Mouse (Mus musculus) liver, embryonic 12.5 days (tissue): ENCODE measurements at regions not wholly inside any gene's neighbourhood (a gene's known extent, or its start where the extent isn't known, plus 50 kb on each side); places are given as distances from the start of the nearest gene placed in this dataset.

Source experiments
- ATAC-seq: fragments of 200-750 bp; cut with Nextera tagmentation; 2 replicates; pipeline ENCODE4 v1.8.0; 2017; ENCODE audit warnings: moderate number of reproducible peaks, mild to moderate bottlenecking, moderate library complexity
- H3K27ac ChIP-seq: fragments of 300-500 bp; sonication (generic); 2 replicates; pipeline ENCODE4 v1.5.1; 2016; ENCODE audit warnings: mild to moderate bottlenecking
- H3K27me3 ChIP-seq: fragments of 300-500 bp; sonication (generic); replicated peaks from 2 replicates; pipeline ENCODE4 v1.6.1; 2016; ENCODE audit warnings: mild to moderate bottlenecking, moderate library complexity
- H3K36me3 ChIP-seq: fragments of 300-500 bp; sonication (generic); 2 replicates; pipeline ENCODE4 v1.6.1; 2016; ENCODE audit warnings: mild to moderate bottlenecking, moderate library complexity
- H3K4me1 ChIP-seq: fragments of 300-500 bp; sonication (generic); 2 replicates; pipeline ENCODE4 v1.6.1; 2016
- H3K4me2 ChIP-seq: fragments of 300-500 bp; sonication (generic); 2 replicates; pipeline ENCODE4 v1.6.1; 2016; ENCODE audit warnings: mild to moderate bottlenecking, moderate library complexity
- H3K4me3 ChIP-seq: fragments of 300-500 bp; sonication (generic); 2 replicates; pipeline ENCODE4 v1.5.1; 2016; ENCODE audit warnings: mild to moderate bottlenecking, moderate library complexity
- H3K9ac ChIP-seq: fragments of 300-500 bp; sonication (generic); 2 replicates; pipeline ENCODE4 v1.6.1; 2016; ENCODE audit warnings: mild to moderate bottlenecking, moderate library complexity
- H3K9me3 ChIP-seq: fragments of 300-500 bp; sonication (generic); replicated peaks from 2 replicates; pipeline ENCODE4 v1.6.1; 2016; ENCODE audit warnings: mild to moderate bottlenecking, moderate library complexity
- WGBS: fragments of 180-500 bp; shearing (Covaris S2); methylation state at CpG from one replicate; pipeline ENCODE4 v1.1.7; 2016; ENCODE audit not compliant: insufficient replicate concordance; 5-methylcytosine and 5-hydroxymethylcytosine counted together

DNA sequence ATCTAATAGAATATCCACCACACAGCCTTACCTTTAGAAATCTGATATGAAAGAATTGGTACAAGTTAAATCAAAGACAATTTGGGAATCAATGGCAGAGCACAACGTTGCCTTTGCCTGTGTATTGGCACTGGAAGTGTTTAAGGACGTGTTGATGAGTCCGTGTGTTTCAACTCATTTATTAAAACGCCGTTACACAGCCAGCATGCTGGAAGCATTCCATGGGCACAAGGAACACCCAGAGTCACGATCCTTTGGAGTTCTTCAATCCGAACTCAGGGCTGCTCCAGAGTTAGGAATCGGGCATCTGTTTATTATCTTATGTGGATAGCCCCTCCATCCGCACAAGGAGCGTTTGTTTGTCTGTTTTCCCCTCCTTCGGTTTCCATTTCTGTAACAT lies 244.2 kb downstream of the Hs3st3b1 start:
- no peak for ATAC-seq
- Histone ChIP-seq H3K4me3 (no peak overlapping the region), H3K9ac (no peak overlapping the region), H3K4me2 (no peak overlapping the region), H3K27me3 (peaks cover 6% of the 10 kb centered on the region; the same call in 1 of the 2 replicates), H3K9me3 (no peaks in the 10 kb centered on the region), H3K36me3 (no peaks in the 10 kb centered on the region), H3K27ac (no peak overlapping the region), H3K4me1 (no peaks in the 10 kb centered on the region)
- WGBS, result 76% methylated on average over 11 of the region's 11 CpGs

- Histone ChIP-seq H3K4me2 (no peak overlapping the region), H3K4me3 (no peak overlapping the region), H3K4me1 (no peaks in the 10 kb centered on the region), H3K27ac (no peak overlapping the region), H3K36me3 (no peaks in the 10 kb centered on the region), H3K9me3 (no peaks in the 10 kb centered on the region), H3K27me3 (peaks cover 6% of the 10 kb centered on the region; the same call in 1 of the 2 replicates), H3K9ac (no peak overlapping the region)
- 75% methylated on average over 17 of the region's 17 CpGs for WGBS
- ATAC-seq, result no peak
Observed at GRCm38 (mm10) chr11:63678382-63678905, 243.6 kb downstream of the Hs3st3b1 start.

DNA sequence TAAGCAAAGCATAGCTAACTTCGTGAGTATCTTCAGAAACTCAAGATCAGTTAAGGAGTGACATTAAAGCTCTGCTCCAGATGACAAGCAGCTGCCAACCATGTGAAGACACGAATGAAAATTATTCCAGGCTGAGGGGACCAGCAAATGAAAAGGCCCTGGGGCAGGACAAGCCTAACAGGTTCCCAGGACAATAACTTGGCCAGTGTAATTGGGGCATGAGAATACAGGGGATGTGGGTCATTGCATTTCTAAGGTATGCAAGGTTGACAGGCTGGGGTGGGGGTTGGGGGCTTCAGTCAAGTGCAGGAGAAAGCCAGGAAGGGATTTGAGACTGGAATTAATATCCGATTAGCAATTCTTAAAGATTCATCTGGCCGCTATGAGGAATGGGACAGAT lies 242.6 kb downstream of the Hs3st3b1 start:
- Histone ChIP-seq H3K4me2 (no peak overlapping the region), H3K9ac (no peak overlapping the region), H3K27me3 (peaks cover 6% of the 10 kb centered on the region; the same call in 1 of the 2 replicates), H3K4me3 (no peak overlapping the region), H3K36me3 (no peaks in the 10 kb centered on the region), H3K9me3 (no peaks in the 10 kb centered on the region), H3K4me1 (no peaks in the 10 kb centered on the region), H3K27ac (no peak overlapping the region)
- 66% methylated on average over 4 of the region's 4 CpGs for WGBS
- no peak for ATAC-seq

DNA sequence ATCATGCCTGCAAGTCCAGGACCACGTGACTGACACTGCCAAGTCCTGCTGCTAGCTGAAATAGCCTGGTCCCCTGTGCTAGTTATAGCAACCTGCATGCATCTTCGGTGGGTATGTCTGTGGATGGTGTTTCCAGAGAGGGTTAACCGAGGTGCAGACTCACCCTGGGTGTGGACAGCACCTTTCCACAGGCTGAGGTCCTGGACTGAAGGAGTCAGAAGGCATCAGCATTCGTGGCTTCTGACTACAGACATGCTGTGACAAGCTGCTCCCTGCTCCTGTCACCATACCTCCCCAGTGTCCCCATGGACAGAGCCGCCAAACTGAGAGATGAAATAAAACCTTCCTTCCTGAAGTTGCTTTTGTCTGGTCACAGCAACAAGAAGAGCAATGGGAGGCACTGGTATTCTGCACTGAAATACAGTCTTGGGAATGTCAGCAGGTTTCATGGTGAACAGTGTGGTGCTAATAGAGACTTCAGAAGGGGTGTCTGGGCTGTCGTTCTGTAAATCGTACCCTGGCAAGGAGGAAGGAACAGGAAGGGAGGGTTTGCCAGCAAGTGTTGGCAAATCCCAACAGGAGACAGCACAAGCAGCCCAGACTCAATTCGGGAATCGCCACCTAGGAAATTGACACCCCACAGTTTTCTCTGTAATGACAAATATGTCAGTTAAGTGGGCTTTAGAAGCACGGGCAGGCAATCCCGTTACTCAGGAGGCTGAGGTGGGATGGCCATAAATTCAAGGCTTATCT lies 237.7 kb downstream of the Hs3st3b1 start:
- Histone ChIP-seq H3K9ac (no peak overlapping the region), H3K27me3 (no peaks in the 10 kb centered on the region), H3K4me2 (no peak overlapping the region), H3K4me3 (no peak overlapping the region), H3K9me3 (no peaks in the 10 kb centered on the region), H3K27ac (no peak overlapping the region), H3K36me3 (no peaks in the 10 kb centered on the region), H3K4me1 (no peaks in the 10 kb centered on the region)
- 44% methylated on average over 11 of the region's 11 CpGs for WGBS
- ATAC-seq, result no peak

DNA sequence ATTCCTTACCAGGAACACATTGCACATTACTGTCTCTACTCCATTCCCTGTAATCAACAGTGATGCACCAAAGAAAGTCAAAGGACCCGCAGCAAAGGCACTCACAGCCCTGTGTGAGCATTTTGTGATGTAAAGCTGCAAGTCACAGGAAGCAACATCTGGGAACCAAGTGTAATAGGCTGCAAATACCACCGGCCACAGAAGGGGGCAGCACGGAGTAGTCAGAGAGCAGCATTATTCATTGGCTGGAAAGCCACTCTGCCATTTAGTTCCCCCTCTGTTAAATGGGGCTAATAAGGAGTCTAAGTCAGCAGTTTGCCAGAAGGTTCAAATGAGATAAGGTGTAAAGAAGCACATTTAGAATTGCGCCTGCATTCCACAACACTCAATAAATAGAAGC lies 231.0 kb downstream of the Hs3st3b1 start:
- H3K4me1 ChIP-seq, result no peaks in the 10 kb centered on the region
- H3K4me2 ChIP-seq, result no peak overlapping the region
- H3K27me3 ChIP-seq, result no peaks in the 10 kb centered on the region
- no peaks in the 10 kb centered on the region for H3K36me3 ChIP-seq
- no peaks in the 10 kb centered on the region for H3K9me3 ChIP-seq
- H3K4me3 ChIP-seq, result no peak overlapping the region
- ATAC-seq, result no peak
- 38% methylated on average over 4 of the region's 4 CpGs for WGBS
- H3K27ac ChIP-seq, result no peak overlapping the region
- H3K9ac ChIP-seq, result no peak overlapping the region

- no peak overlapping the region for H3K27ac ChIP-seq
- 60% methylated on average over 12 of the region's 12 CpGs for WGBS
- H3K27me3 ChIP-seq, result no peaks in the 10 kb centered on the region
- H3K9me3 ChIP-seq, result no peaks in the 10 kb centered on the region
- H3K4me3 ChIP-seq, result no peak overlapping the region
- no peak for ATAC-seq
- no peaks in the 10 kb centered on the region for H3K36me3 ChIP-seq
- no peak overlapping the region for H3K9ac ChIP-seq
- H3K4me1 ChIP-seq, result no peaks in the 10 kb centered on the region
- no peak overlapping the region for H3K4me2 ChIP-seq
Observed at GRCm38 (mm10) chr11:63704995-63705580, 217.0 kb downstream of the Hs3st3b1 start.

- WGBS, result 51% methylated on average over 8 of the region's 8 CpGs
- ATAC-seq, result no peak
Observed at GRCm38 (mm10) chr11:63706057-63706456, 216.0 kb downstream of the Hs3st3b1 start.

GRCm38 (mm10) chr11:63707093-63707492 lies 215.0 kb downstream of the Hs3st3b1 start:
- no peaks in the 10 kb centered on the region for H3K36me3 ChIP-seq
- no peak overlapping the region for H3K4me2 ChIP-seq
- no peak for ATAC-seq
- H3K4me1 ChIP-seq, result no peaks in the 10 kb centered on the region
- no peak overlapping the region for H3K9ac ChIP-seq
- H3K27ac ChIP-seq, result no peak overlapping the region
- H3K4me3 ChIP-seq, result no peak overlapping the region
- 53% methylated on average over 5 of the region's 5 CpGs for WGBS
- H3K27me3 ChIP-seq, result no peaks in the 10 kb centered on the region
- no peaks in the 10 kb centered on the region for H3K9me3 ChIP-seq

More at GRCm38 (mm10) chr11:63706057-63706456, 216.0 kb downstream of the Hs3st3b1 start:
- Histone ChIP-seq H3K36me3 (no peaks in the 10 kb centered on the region), H3K4me3 (no peak overlapping the region), H3K4me2 (no peak overlapping the region), H3K27ac (no peak overlapping the region), H3K27me3 (no peaks in the 10 kb centered on the region), H3K9me3 (no peaks in the 10 kb centered on the region), H3K4me1 (no peaks in the 10 kb centered on the region), H3K9ac (no peak overlapping the region)

- Histone ChIP-seq H3K27ac (no peak overlapping the region), H3K4me3 (no peak overlapping the region), H3K9me3 (no peaks in the 10 kb centered on the region), H3K36me3 (no peaks in the 10 kb centered on the region), H3K4me1 (no peaks in the 10 kb centered on the region), H3K9ac (no peak overlapping the region), H3K27me3 (no peaks in the 10 kb centered on the region), H3K4me2 (no peak overlapping the region)
- 45% methylated on average over 4 of the region's 4 CpGs for WGBS
- no peak for ATAC-seq
Observed at GRCm38 (mm10) chr11:63708412-63708811, 213.7 kb downstream of the Hs3st3b1 start.

GRCm38 (mm10) chr11:63712053-63712864 lies 209.8 kb downstream of the Hs3st3b1 start:
- Histone ChIP-seq H3K9me3 (no peaks in the 10 kb centered on the region), H3K36me3 (no peaks in the 10 kb centered on the region), H3K4me2 (no peak overlapping the region), H3K4me1 (no peaks in the 10 kb centered on the region), H3K9ac (no peak overlapping the region), H3K4me3 (no peak overlapping the region), H3K27ac (no peak overlapping the region), H3K27me3 (no peaks in the 10 kb centered on the region)
- WGBS, result 73% methylated on average over 15 of the region's 15 CpGs
- no peak for ATAC-seq

GRCm38 (mm10) chr11:63722261-63722660 lies 199.8 kb downstream of the Hs3st3b1 start:
- no peak overlapping the region for H3K4me2 ChIP-seq
- 78% methylated on average over 5 of the region's 5 CpGs for WGBS
- no peaks in the 10 kb centered on the region for H3K9me3 ChIP-seq

DNA sequence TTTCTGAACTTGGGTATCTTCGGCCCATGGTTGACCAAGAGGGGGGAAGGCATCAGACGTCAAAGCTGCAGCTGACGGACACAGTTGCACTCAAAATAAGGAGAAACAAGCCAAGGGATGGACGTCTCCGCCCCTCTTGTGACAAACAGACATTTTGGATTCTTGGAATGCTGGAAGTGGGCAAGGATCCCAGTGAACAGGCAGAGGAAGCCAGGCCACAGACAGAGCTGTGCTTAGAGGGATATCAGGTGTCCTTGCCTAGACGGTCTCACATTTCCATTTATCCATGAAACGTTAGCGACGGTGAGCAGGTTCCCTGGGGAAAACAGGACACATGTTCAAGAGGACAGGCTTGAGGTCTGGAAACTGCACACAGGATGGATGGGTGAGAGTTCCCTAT lies 191.2 kb downstream of the Hs3st3b1 start:
- Histone ChIP-seq H3K4me3 (no peak overlapping the region), H3K4me1 (no peaks in the 10 kb centered on the region), H3K27ac (no peak overlapping the region), H3K27me3 (no peaks in the 10 kb centered on the region), H3K36me3 (no peaks in the 10 kb centered on the region), H3K9me3 (no peaks in the 10 kb centered on the region), H3K4me2 (no peak overlapping the region), H3K9ac (no peak overlapping the region)
- 69% methylated on average over 9 of the region's 9 CpGs for WGBS
- no peak for ATAC-seq

More at GRCm38 (mm10) chr11:63722261-63722660, 199.8 kb downstream of the Hs3st3b1 start:
- no peak for ATAC-seq
- Histone ChIP-seq H3K27ac (no peak overlapping the region), H3K4me3 (no peak overlapping the region), H3K4me1 (no peaks in the 10 kb centered on the region), H3K27me3 (no peaks in the 10 kb centered on the region), H3K36me3 (no peaks in the 10 kb centered on the region), H3K9ac (no peak overlapping the region)
